11 mouse cellular contexts compared by ENCODE assay signal in genomic region chr12:73517768-73518167, GRCm38 (mm10). TPM values are rescaled to one million over a fixed set of nuclear protein-coding genes. Genes with fewer than 3 reads are reported as not detected.
DNase-seq lines count a peak whose midpoint lies in the region; ATAC-seq and TF ChIP-seq lines count a peak whose summit lies in the region.
"Had no signal": no experiment of that assay in that cellular context is flagged by ENCODE, and none has a peak within 500 bp of the region (broad histone marks: within the 10 kb centered on the region; RNA-seq: fewer than 3 reads in every experiment).

No protein-coding gene starts in this region.

- H3K4me3 ChIP-seq in gastrocnemius, adult 2 months, result no peak overlapping the region
- H3K4me3 ChIP-seq in kidney, postnatal 0 days (replicated peaks; ENCODE audit: low read depth, low read length), result no peak overlapping the region
- H3K4me3 ChIP-seq in stomach, embryonic 14.5 days (ENCODE audit: low read depth, low read length), result no peak overlapping the region
- no peak overlapping the region for H3K4me3 ChIP-seq in stomach, postnatal 0 days (ENCODE audit: low read depth, low read length)
- no peak overlapping the region for H3K4me3 ChIP-seq in stomach, embryonic 16.5 days (replicated peaks; ENCODE audit: low read length)
- H3K4me3 ChIP-seq in midbrain, postnatal 0 days (ENCODE audit: low read depth, low read length), result no peak overlapping the region
- H3K4me3 ChIP-seq: midbrain, embryonic 10.5 days; stomach, embryonic 15.5 days had no signal

- no peak for TF ChIP-seq EP300 in stomach, postnatal 0 days (optimal IDR thresholded peaks at IDR 0.05)

- H3K9me3 ChIP-seq in kidney, postnatal 0 days (replicated peaks; ENCODE audit: low read length), result no peaks in the 10 kb centered on the region
- no peaks in the 10 kb centered on the region for H3K9me3 ChIP-seq in stomach, embryonic 14.5 days (ENCODE audit: control insufficient read depth, low read depth, low read length)
- H3K9me3 ChIP-seq in stomach, postnatal 0 days (ENCODE audit: control insufficient read depth, low read length), result no peaks in the 10 kb centered on the region
- H3K9me3 ChIP-seq in stomach, embryonic 16.5 days (replicated peaks; ENCODE audit: control insufficient read depth, low read length), result no peaks in the 10 kb centered on the region
- no peaks in the 10 kb centered on the region for H3K9me3 ChIP-seq in midbrain, postnatal 0 days (ENCODE audit: low read length)
- H3K9me3 ChIP-seq: midbrain, embryonic 10.5 days; stomach, embryonic 15.5 days had no signal

- WGBS in kidney, postnatal 0 days, result 66% methylated on average over 12 of the region's 12 CpGs
- 44% methylated on average over 12 of the region's 12 CpGs for WGBS in stomach, embryonic 14.5 days
- WGBS in stomach, postnatal 0 days, result 29% methylated on average over 12 of the region's 12 CpGs
- 42% methylated on average over 12 of the region's 12 CpGs for WGBS in stomach, embryonic 16.5 days
- WGBS in midbrain, postnatal 0 days, result 74% methylated on average over 12 of the region's 12 CpGs

- no peak overlapping the region for H3K9ac ChIP-seq in kidney, postnatal 0 days (ENCODE audit: low read depth, low read length)
- no peak overlapping the region for H3K9ac ChIP-seq in stomach, embryonic 14.5 days (replicated peaks; ENCODE audit: low read depth, low read length)
- no peak overlapping the region for H3K9ac ChIP-seq in stomach, postnatal 0 days (ENCODE audit: low read length)
- H3K9ac ChIP-seq in stomach, embryonic 16.5 days (ENCODE audit: low read length), result 0 out of 2 replicates have a peak overlapping the region, but pooled peaks have one; percentile 8
- H3K9ac ChIP-seq in midbrain, postnatal 0 days (replicated peaks; ENCODE audit: low read length, poor library complexity, severe bottlenecking), result no peak overlapping the region
- H3K9ac ChIP-seq: stomach, embryonic 15.5 days had no signal

- H3K4me2 ChIP-seq in kidney, postnatal 0 days (ENCODE audit: low read length), result 0 out of 2 replicates have a peak overlapping the region, but pooled peaks have one; percentile 16
- H3K4me2 ChIP-seq in stomach, embryonic 14.5 days (replicated peaks; ENCODE audit: low read depth, low read length), result peak overlapping the region; percentile 0; the same call in 1 of the 2 replicates
- H3K4me2 ChIP-seq in stomach, postnatal 0 days (replicated peaks; ENCODE audit: low read depth), result no peak overlapping the region; the same call in 1 of the 2 replicates
- peak overlapping the region; percentile 26; the same call in 1 of the 2 replicates for H3K4me2 ChIP-seq in stomach, embryonic 16.5 days (ENCODE audit: low read depth, low read length)
- no peak overlapping the region for H3K4me2 ChIP-seq in midbrain, postnatal 0 days (ENCODE audit: low read depth, low read length, poor library complexity, severe bottlenecking)

- H3K27me3 ChIP-seq in kidney, postnatal 0 days (ENCODE audit: insufficient read depth, low read length), result no peaks in the 10 kb centered on the region
- H3K27me3 ChIP-seq in stomach, embryonic 14.5 days (ENCODE audit: control insufficient read depth, insufficient read depth, low read length), result no peaks in the 10 kb centered on the region
- H3K27me3 ChIP-seq in stomach, postnatal 0 days (ENCODE audit: control insufficient read depth, insufficient read depth, low read length), result no peaks in the 10 kb centered on the region
- H3K27me3 ChIP-seq in stomach, embryonic 16.5 days (ENCODE audit: control insufficient read depth, insufficient read depth, low read length), result no peaks in the 10 kb centered on the region
- no peaks in the 10 kb centered on the region for H3K27me3 ChIP-seq in midbrain, postnatal 0 days (ENCODE audit: insufficient read depth, low read length)

- DNase-seq in gastrocnemius, adult 2 months, result no peak
- DNase-seq in gastrocnemius, adult 18-20 months (ENCODE audit: low spot score), result no peak
- no peak for DNase-seq in kidney, postnatal 0 days (ENCODE audit: low spot score)
- DNase-seq in kidney, postnatal 36 days, result no peak
- DNase-seq in stomach, postnatal 0 days (ENCODE audit: low spot score), result no peak
- DNase-seq in midbrain, postnatal 0 days (ENCODE audit: low spot score), result no peak

- intact Hi-C loops in gastrocnemius, adult 2 months (cut with DNase I), result loop anchor here (1.0 to 10.0 kb wide), 4 partner anchors 65 to 496 kb away; partner anchors contain the start of gene Six4

- H3K4me1 ChIP-seq in kidney, postnatal 0 days (replicated peaks; ENCODE audit: insufficient read depth, low read length), result no peaks in the 10 kb centered on the region
- H3K4me1 ChIP-seq in stomach, embryonic 14.5 days (ENCODE audit: control insufficient read depth, insufficient read depth, low read length), result peaks cover 2% of the 10 kb centered on the region; the same call in 1 of the 2 replicates
- no peaks in the 10 kb centered on the region for H3K4me1 ChIP-seq in stomach, postnatal 0 days (replicated peaks; ENCODE audit: control insufficient read depth, insufficient read depth)
- H3K4me1 ChIP-seq in stomach, embryonic 16.5 days (ENCODE audit: control insufficient read depth, insufficient read depth, low read length), result peaks cover 3% of the 10 kb centered on the region; the same call in 1 of the 2 replicates
- no peaks in the 10 kb centered on the region for H3K4me1 ChIP-seq in midbrain, postnatal 0 days (ENCODE audit: insufficient read depth, low read length)

- H3K36me3 ChIP-seq in kidney, postnatal 0 days (ENCODE audit: insufficient read depth, low read length), result no peaks in the 10 kb centered on the region
- no peaks in the 10 kb centered on the region for H3K36me3 ChIP-seq in stomach, embryonic 14.5 days (ENCODE audit: control insufficient read depth, insufficient read depth, low read length)
- H3K36me3 ChIP-seq in stomach, postnatal 0 days (ENCODE audit: control insufficient read depth, insufficient read depth, low read length), result no peaks in the 10 kb centered on the region
- no peaks in the 10 kb centered on the region for H3K36me3 ChIP-seq in stomach, embryonic 16.5 days (ENCODE audit: control insufficient read depth, insufficient read depth, low read length)
- H3K36me3 ChIP-seq in midbrain, postnatal 0 days (ENCODE audit: insufficient read depth, low read length), result no peaks in the 10 kb centered on the region
- H3K36me3 ChIP-seq: midbrain, embryonic 10.5 days; stomach, embryonic 15.5 days had no signal

- no peak for TF ChIP-seq CTCF in gastrocnemius, adult 2 months (IDR thresholded peaks at IDR 0.05)
- TF ChIP-seq CTCF in kidney, postnatal 0 days (IDR thresholded peaks at IDR 0.05; ENCODE audit: low read depth), result no peak
- TF ChIP-seq CTCF in stomach, postnatal 0 days (IDR thresholded peaks at IDR 0.05; ENCODE audit: low read depth), result no peak
- no peak for TF ChIP-seq CTCF in midbrain, postnatal 0 days (IDR thresholded peaks at IDR 0.05)

- peak overlapping the region; percentile 65; the same call in 1 of the 2 replicates for H3K27ac ChIP-seq in gastrocnemius, adult 2 months
- no peak overlapping the region for H3K27ac ChIP-seq in kidney, postnatal 0 days
- H3K27ac ChIP-seq in stomach, embryonic 14.5 days (ENCODE audit: low read length), result no peak overlapping the region
- H3K27ac ChIP-seq in stomach, postnatal 0 days (replicated peaks), result no peak overlapping the region
- H3K27ac ChIP-seq in stomach, embryonic 16.5 days (ENCODE audit: low read length), result no peak overlapping the region
- no peak overlapping the region for H3K27ac ChIP-seq in midbrain, postnatal 0 days (ENCODE audit: low read depth, low read length)
- H3K27ac ChIP-seq: midbrain, embryonic 10.5 days; stomach, embryonic 15.5 days had no signal

- no peak for ATAC-seq in kidney, postnatal 0 days (replicated peaks; ENCODE audit: low FRiP score, low read depth)
- peak; percentile 28; the same call in 1 of the 2 replicates for ATAC-seq in stomach, embryonic 14.5 days (ENCODE audit: insufficient number of reproducible peaks, insufficient read depth, low FRiP score, low read depth)
- no peak for ATAC-seq in stomach, postnatal 0 days (ENCODE audit: low FRiP score, low TSS enrichment)
- ATAC-seq in stomach, embryonic 16.5 days (ENCODE audit: insufficient read depth, low FRiP score), result no peak
- ATAC-seq in midbrain, postnatal 0 days (ENCODE audit: low FRiP score), result no peak

RNA-seq across cellular contexts. Expression of gene Tmem30b, which starts 28.4 kb away (rescaled TPM):
- total RNA-seq in gastrocnemius, adult 2 months (2021), result under 1 TPM; 0.26 to 0.50 TPM
- total RNA-seq in gastrocnemius, adult 18-20 months (2021), result under 1 TPM; 0.11 to 0.74 TPM
- polyA plus RNA-seq in kidney, postnatal 0 days (2015; fragmentation: Nextera tagmentation; extraction: Ambion mirVana), result 31.2 and 31.9 TPM in 2 replicates
- 14.5 and 16.8 TPM in 2 replicates for polyA plus RNA-seq in stomach, embryonic 14.5 days (2014; fragmentation: Nextera tagmentation; extraction: Ambion mirVana)
- polyA plus RNA-seq in stomach, postnatal 0 days (2015; fragmentation: Nextera tagmentation; extraction: Ambion mirVana), result 78.3 and 83.9 TPM in 2 replicates
- polyA plus RNA-seq in stomach, embryonic 16.5 days (2015; fragmentation: Nextera tagmentation; extraction: Ambion mirVana), result 38.6 and 42.7 TPM in 2 replicates
- total RNA-seq in midbrain, postnatal 0 days (2014; rRNA removed), result 0.38 and 1.2 TPM in 2 replicates
- 0.36 and 0.53 TPM in 2 replicates for polyA plus RNA-seq in midbrain, postnatal 0 days (2015; fragmentation: Nextera tagmentation; extraction: Ambion mirVana)
- total RNA-seq: neutrophil, adult 5-6 weeks had no signal

Comparison
In these comparisons a context has a peak if more than half of its experiments do, and no peak if none do; other contexts are left out.
1. H3K4me2 ChIP-seq: peak in kidney, postnatal 0 days (single experiment), stomach, embryonic 14.5 days (single experiment) and stomach, embryonic 16.5 days (single experiment); none in stomach, postnatal 0 days (single experiment) and midbrain, postnatal 0 days (single experiment).
2. RNA of gene Tmem30b, which starts 28.4 kb away (polyA plus RNA-seq): 78.3 to 83.9 TPM in stomach, postnatal 0 days, 38.6 to 42.7 TPM in stomach, embryonic 16.5 days, 31.2 to 31.9 TPM in kidney, postnatal 0 days and 14.5 to 16.8 TPM in stomach, embryonic 14.5 days; 0.36 to 0.53 TPM in midbrain, postnatal 0 days; every median in the first group is over 10 times any median in the second.